Comparison of ENCODE assay signal across 8 mouse cellular contexts in genomic region chr5:142905038-142905695, GRCm38 (mm10). TPM values are rescaled to one million over a fixed set of nuclear protein-coding genes. Genes with fewer than 3 reads are reported as not detected.
DNase-seq lines count a peak whose midpoint lies in the region; ATAC-seq and TF ChIP-seq lines count a peak whose summit lies in the region.

No protein-coding gene starts in this region.

- no peak for DNase-seq in thymus, adult 2 months
- DNase-seq in thymus, postnatal 4 days = no peak
- DNase-seq in embryo, embryonic 10.5 days (ENCODE audit: low spot score) = no peak
- DNase-seq in gastrocnemius, postnatal 10 days = no peak
- DNase-seq in cerebellum, postnatal 10 days = no peak

- WGBS in thymus, adult 2 months = 1% methylated on average over 27 of the region's 27 CpGs
- 5% methylated on average over 27 of the region's 27 CpGs for WGBS in forebrain, embryonic 13.5 days
- WGBS in limb, embryonic 12.5 days = 7% methylated on average over 27 of the region's 27 CpGs
- 2% methylated on average over 27 of the region's 27 CpGs for WGBS in stomach, embryonic 15.5 days

- TF ChIP-seq CTCF in thymus, adult 2 months (IDR thresholded peaks at IDR 0.05; ENCODE audit: borderline replicate concordance, control insufficient read depth, extremely low read depth, insufficient read depth, low read length, poor library complexity) = no peak

- peak; percentile 25; the same call in 1 of the 2 replicates for ATAC-seq in forebrain, embryonic 13.5 days
- ATAC-seq in limb, embryonic 12.5 days (ENCODE audit: insufficient number of reproducible peaks, insufficient read depth, low FRiP score, low TSS enrichment, low read depth) = peak; percentile 1
- no peak for ATAC-seq in stomach, embryonic 15.5 days (ENCODE audit: insufficient read depth, low FRiP score, low read depth)

- peak overlapping the region; percentile 97 for H3K4me3 ChIP-seq in thymus, adult 2 months (ENCODE audit: control insufficient read depth, insufficient read depth, low read length)
- peak overlapping the region; percentile 100 for H3K4me3 ChIP-seq in forebrain, embryonic 13.5 days
- H3K4me3 ChIP-seq in limb, embryonic 12.5 days (replicated peaks) = peak overlapping the region; percentile 98
- H3K4me3 ChIP-seq in stomach, embryonic 15.5 days (replicated peaks) = peak overlapping the region; percentile 93

- peaks cover 43% of the 10 kb centered on the region for H3K4me1 ChIP-seq in thymus, adult 2 months (replicated peaks; ENCODE audit: control insufficient read depth, insufficient read depth, low read length)
- H3K4me1 ChIP-seq in forebrain, embryonic 13.5 days = peaks cover 58% of the 10 kb centered on the region
- peaks cover 55% of the 10 kb centered on the region for H3K4me1 ChIP-seq in limb, embryonic 12.5 days (replicated peaks)
- H3K4me1 ChIP-seq in stomach, embryonic 15.5 days = peaks cover 52% of the 10 kb centered on the region

- no peaks in the 10 kb centered on the region for H3K9me3 ChIP-seq in forebrain, embryonic 13.5 days (replicated peaks)
- H3K9me3 ChIP-seq in limb, embryonic 12.5 days = no peaks in the 10 kb centered on the region
- H3K9me3 ChIP-seq in stomach, embryonic 15.5 days = no peaks in the 10 kb centered on the region

- H3K27ac ChIP-seq in thymus, adult 2 months (ENCODE audit: control insufficient read depth, insufficient read depth, low read length) = peak overlapping the region; percentile 64
- peak overlapping the region; percentile 100 for H3K27ac ChIP-seq in forebrain, embryonic 13.5 days
- peak overlapping the region; percentile 100 for H3K27ac ChIP-seq in limb, embryonic 12.5 days
- H3K27ac ChIP-seq in stomach, embryonic 15.5 days = peak overlapping the region; percentile 100

- TF ChIP-seq POLR2A in thymus, adult 2 months (IDR thresholded peaks at IDR 0.05; ENCODE audit: control insufficient read depth, extremely low read depth, insufficient read depth, low read length, poor library complexity) = no peak; the same call in 1 of the 2 replicates

- H3K27me3 ChIP-seq in thymus, adult 2 months (ENCODE audit: control insufficient read depth, insufficient read depth, low read length) = no peaks in the 10 kb centered on the region
- H3K27me3 ChIP-seq in forebrain, embryonic 13.5 days = no peaks in the 10 kb centered on the region
- no peaks in the 10 kb centered on the region for H3K27me3 ChIP-seq in limb, embryonic 12.5 days
- H3K27me3 ChIP-seq in stomach, embryonic 15.5 days (replicated peaks) = no peaks in the 10 kb centered on the region

- peak overlapping the region; percentile 100 for H3K9ac ChIP-seq in forebrain, embryonic 13.5 days
- peak overlapping the region; percentile 100 for H3K9ac ChIP-seq in limb, embryonic 12.5 days (replicated peaks)
- peak overlapping the region; percentile 97 for H3K9ac ChIP-seq in stomach, embryonic 15.5 days

- peaks cover 53% of the 10 kb centered on the region for H3K36me3 ChIP-seq in thymus, adult 2 months (ENCODE audit: control insufficient read depth, insufficient read depth, low read length)
- peaks cover 53% of the 10 kb centered on the region for H3K36me3 ChIP-seq in forebrain, embryonic 13.5 days (ENCODE audit: poor library complexity, severe bottlenecking)
- H3K36me3 ChIP-seq in limb, embryonic 12.5 days = peaks cover 50% of the 10 kb centered on the region
- peaks cover 45% of the 10 kb centered on the region for H3K36me3 ChIP-seq in stomach, embryonic 15.5 days

- H3K4me2 ChIP-seq in forebrain, embryonic 13.5 days = peak overlapping the region; percentile 87
- peak overlapping the region; percentile 76 for H3K4me2 ChIP-seq in limb, embryonic 12.5 days
- H3K4me2 ChIP-seq in stomach, embryonic 15.5 days = peak overlapping the region; percentile 72

RNA-seq across cellular contexts. Expression of gene Actb, which starts 1.4 kb away (rescaled TPM):
- polyA plus RNA-seq in thymus, adult 2 months (2012; rRNA removed) = 6,903 and 9,637 TPM in 2 replicates
- polyA plus RNA-seq in forebrain, embryonic 13.5 days (2015; fragmentation: Nextera tagmentation; extraction: Ambion mirVana) = 15,903 and 18,325 TPM in 2 replicates
- polyA plus RNA-seq in limb, embryonic 12.5 days (2016; fragmentation: Nextera tagmentation; extraction: Ambion mirVana) = 12,553 and 13,538 TPM in 2 replicates
- polyA plus RNA-seq in stomach, embryonic 15.5 days (2015; fragmentation: Nextera tagmentation; extraction: Ambion mirVana) = 14,327 and 14,357 TPM in 2 replicates
- total RNA-seq in gastrocnemius, postnatal 10 days (2021) = 1,000 to 10,000 TPM; 1,451 to 1,869 TPM

RNA-seq across cellular contexts. Expression of gene Fbxl18, which starts 9.9 kb away (rescaled TPM):
- 25.8 and 29.9 TPM in 2 replicates for polyA plus RNA-seq in thymus, adult 2 months (2012; rRNA removed)
- 30.7 and 35.1 TPM in 2 replicates for polyA plus RNA-seq in forebrain, embryonic 13.5 days (2015; fragmentation: Nextera tagmentation; extraction: Ambion mirVana)
- 13.0 and 13.1 TPM in 2 replicates for polyA plus RNA-seq in limb, embryonic 12.5 days (2016; fragmentation: Nextera tagmentation; extraction: Ambion mirVana)
- 12.3 and 12.6 TPM in 2 replicates for polyA plus RNA-seq in stomach, embryonic 15.5 days (2015; fragmentation: Nextera tagmentation; extraction: Ambion mirVana)
- total RNA-seq in gastrocnemius, postnatal 10 days (2021) = 1 to 10 TPM; 7.1 to 8.4 TPM

RNA-seq across cellular contexts. Expression of gene Fscn1, which starts 55.0 kb away (rescaled TPM):
- 148 and 157 TPM in 2 replicates for polyA plus RNA-seq in thymus, adult 2 months (2012; rRNA removed)
- 521 and 522 TPM in 2 replicates for polyA plus RNA-seq in forebrain, embryonic 13.5 days (2015; fragmentation: Nextera tagmentation; extraction: Ambion mirVana)
- polyA plus RNA-seq in limb, embryonic 12.5 days (2016; fragmentation: Nextera tagmentation; extraction: Ambion mirVana) = 576 and 587 TPM in 2 replicates
- polyA plus RNA-seq in stomach, embryonic 15.5 days (2015; fragmentation: Nextera tagmentation; extraction: Ambion mirVana) = 181 and 185 TPM in 2 replicates
- 100 to 1,000 TPM in 1 of 2 experiments, 10 to 100 TPM in 1; 94.0 to 121 TPM for total RNA-seq in gastrocnemius, postnatal 10 days (2021)
